Mouse (Mus musculus) embryo, embryonic 10.5 days (tissue): ENCODE results near the gene R3hcc1l.

Source experiments
- DNase-seq: peaks from one replicate; pipeline ENCODE4 v3.0.0-alpha.2; 2015; ENCODE audit warnings: low spot score

R3hcc1l gene

GRCm38 (mm10) chr19:42518620-42519310, at the start of gene R3hcc1l:
Gene R3hcc1l, plus strand, starts transcription at chr19:42518759.
- peak; percentile 95 for DNase-seq

GRCm38 (mm10) chr19:42471571-42471970, 47.0 kb upstream of the R3hcc1l start:
- no peak for DNase-seq

DNA sequence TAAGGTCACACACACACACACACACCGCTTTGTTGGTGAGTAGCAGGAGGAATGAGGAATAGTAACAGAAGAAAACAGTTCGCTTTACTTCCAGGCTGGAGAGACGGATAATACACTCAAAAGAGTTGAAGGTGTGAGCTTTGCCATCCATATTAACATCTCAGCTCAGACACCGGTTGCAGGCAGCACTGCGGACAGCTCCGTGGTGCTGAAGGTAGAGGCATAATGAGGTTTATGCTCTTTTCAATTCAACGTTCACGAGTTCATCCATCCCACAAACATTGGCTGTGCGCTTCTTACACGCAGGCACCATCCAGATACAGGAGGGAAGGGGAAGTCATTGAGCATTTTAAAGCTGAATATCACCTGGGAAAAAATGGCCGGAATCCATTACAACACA, 45.7 kb upstream of the R3hcc1l start:
- DNase-seq = peak; percentile 72

DNA sequence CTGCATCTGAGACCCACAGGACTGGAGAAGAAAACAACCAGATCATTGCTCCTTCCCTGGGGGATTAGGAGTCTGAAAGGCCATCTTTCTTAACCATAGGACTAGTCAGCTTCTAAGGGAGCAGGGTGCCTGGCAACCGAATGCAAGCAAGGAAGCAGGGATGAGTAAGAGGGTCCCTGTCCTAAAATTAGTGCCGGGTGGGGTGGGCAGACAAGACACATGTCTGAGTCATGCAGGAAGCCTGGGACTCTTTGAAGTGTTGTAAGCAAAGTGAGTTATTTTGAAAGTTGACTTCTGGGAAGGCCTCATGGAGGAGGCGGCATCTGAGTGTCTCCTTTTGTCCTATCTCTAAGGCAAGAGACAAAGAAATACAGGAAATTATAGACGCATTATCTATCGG, 40.8 kb upstream of the R3hcc1l start:
- no peak for DNase-seq

- no peak for DNase-seq
These were observed 40.3 kb upstream of the R3hcc1l start for GRCm38 (mm10) chr19:42478303-42478702.

DNA sequence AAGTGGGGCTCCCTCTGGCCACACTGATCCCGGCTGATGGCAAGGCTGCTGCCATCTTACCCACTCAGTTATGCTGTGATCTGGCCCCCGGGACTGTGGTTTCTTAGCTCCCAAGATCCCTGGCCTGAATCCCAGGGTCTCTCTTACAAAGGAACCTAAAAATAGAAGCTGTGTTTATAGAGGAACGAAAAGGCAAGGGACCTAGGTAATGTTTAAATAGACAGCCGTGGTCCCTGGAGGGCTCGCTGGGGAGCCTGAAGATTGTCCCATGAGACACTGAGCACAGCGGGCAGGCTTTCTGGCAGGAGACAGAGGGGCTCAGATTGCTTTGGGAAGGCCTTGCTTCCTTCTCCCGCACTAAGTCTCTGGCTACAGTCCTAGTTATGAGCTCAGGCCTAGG, 33.1 kb upstream of the R3hcc1l start:
- DNase-seq = no peak

GRCm38 (mm10) chr19:42487261-42487660, 31.3 kb upstream of the R3hcc1l start:
- no peak for DNase-seq

DNA sequence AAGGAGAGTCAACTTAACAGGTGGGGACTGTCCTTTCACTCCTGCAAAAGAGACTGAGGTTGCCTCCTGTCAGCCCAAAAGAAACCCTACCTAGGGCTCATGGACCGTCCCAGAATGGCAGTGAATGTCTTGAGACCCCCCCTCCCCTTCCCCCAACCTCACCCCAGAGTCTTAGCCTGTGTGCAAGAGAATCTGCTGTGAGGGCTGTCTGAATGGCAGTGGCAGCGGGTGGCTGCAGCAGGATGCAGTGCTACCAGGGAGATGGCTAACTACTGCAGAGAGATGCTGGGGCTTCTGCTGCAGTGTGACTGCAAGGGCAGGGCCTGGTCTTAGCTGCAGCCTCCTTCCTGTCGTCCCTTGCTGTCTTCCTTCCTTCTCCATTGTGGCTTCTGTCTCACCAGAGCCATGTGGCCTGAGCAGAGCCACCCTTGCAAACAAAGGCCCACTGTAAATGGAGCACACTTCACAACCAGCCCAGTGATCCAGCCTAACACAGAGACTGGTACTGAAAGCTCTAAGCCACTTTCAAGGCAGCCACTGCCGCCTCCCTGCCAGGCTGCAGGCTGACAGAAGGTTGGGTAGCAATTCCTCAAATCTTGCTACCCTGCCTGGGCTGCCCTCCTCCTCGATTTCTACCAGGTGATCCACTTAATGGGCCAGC, 25.2 kb upstream of the R3hcc1l start:
- no peak for DNase-seq

DNA sequence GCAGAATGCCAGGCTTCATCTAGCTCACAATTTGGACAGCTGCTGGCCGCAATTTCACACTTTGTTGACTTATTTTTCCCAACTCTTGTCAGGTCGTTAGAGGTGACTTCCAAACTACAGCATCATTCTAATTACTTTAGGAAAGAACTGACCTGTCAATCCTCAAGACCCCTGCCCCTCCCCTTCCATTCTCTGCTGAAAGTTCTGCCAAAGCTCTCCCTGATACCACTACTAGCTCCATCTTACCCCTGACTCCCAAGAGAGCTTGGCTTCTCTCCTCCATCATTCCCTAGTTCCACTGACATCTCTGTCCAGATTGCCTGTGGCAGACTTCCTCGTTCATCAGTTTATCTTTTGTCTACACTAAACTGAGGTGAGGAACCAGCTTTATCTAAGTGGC, 14.4 kb upstream of the R3hcc1l start:
- no peak for DNase-seq

GRCm38 (mm10) chr19:42509625-42510024, 8.9 kb upstream of the R3hcc1l start:
- no peak for DNase-seq

DNA sequence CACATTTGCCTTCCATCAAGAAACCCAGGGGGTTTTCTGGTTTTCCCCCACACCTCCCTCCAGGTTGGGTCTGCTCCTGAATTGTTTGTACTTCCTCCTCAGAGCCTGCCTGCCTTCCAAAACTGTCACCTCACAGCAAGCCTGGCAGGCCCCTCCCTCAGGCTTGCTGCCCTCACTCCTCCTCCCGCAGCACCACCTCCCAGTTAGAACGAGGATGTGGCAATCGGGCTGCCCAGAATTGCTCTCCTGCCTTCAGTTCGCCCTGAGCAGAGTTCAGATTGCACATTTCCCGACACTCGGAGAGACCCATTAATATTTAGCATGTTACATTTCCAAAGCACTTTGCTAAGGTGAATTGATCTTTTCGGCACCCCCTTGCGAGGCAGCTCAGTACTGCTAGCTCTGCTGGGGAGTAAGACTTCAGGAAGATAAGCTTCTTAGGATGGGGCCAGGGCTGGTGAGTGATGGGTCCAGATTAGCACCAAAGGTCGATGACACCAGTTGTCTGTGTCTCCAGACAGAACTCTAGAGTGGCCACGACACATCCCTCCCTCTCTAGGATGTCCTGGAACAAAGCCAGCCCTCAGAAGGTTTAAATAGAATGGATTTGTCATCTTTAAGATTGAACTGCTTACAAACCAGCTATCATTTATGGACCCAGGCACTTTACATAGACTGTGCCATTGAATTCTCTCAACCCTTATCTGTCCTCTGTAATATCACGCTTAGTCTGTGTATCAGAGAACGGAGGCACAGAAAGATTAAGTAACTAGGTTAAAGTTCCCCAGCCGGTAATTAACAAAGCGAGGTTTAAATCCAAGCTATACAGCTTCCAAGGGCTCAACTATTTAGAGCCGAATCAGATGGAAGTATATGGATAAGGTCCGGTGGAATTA, 8.0 kb upstream of the R3hcc1l start:
- no peak for DNase-seq

GRCm38 (mm10) chr19:42515656-42516055, 2.9 kb upstream of the R3hcc1l start:
- DNase-seq = no peak

- no peak for DNase-seq
These were observed 2.4 kb upstream of the R3hcc1l start for GRCm38 (mm10) chr19:42516121-42516520.

DNA sequence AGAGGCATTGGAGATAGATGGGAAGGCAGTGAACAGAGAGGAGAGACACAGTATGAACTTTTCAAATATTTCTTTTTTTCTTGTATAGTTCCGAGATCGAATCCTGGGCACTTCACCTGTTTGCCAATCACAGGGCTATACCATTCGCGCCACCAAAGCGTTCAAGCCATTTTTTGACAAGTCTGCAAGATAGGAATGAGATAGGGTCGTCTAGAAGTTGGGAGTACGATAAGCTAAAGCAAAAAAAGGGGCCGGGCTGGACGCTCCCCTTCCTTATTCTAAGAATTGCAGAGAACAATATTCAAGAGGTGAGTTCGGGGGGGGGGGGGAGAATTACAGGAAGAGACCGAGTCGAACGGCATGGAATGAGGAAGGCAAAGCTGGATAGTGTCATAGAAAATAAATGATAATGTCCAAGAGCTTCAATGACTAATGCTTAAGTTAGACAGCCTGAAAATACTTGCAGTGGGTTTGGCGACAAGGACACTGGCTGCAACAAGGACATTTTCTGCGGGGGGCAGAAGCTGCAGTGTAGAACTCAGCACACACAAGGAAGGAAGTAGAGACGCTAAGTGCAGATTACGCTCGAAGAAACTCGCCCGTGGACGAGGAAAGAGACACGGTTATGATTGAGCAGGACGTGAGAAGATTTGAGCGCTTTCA, 471 bp upstream of the R3hcc1l start:
- DNase-seq = no peak

DNA sequence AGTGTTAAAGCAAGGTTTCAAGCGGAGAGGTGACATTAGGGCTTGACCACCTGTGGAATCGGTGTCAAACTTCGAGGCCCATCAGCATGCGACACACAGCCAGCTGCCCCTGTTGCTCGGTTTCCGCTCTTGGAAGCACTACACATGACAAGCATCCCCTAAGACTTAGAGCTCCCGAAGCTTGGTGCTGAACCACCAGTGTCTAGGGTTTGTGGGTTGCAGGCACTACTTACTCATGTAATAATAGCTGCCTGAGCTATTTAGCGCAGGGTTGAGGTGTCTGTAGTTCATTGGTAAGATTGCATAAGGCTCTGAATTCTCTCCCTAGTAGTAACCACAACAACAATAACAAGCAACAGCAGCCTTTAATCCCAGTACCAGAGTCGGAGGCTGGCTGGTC, 1.2 kb downstream of the R3hcc1l start:
- DNase-seq = no peak

DNA sequence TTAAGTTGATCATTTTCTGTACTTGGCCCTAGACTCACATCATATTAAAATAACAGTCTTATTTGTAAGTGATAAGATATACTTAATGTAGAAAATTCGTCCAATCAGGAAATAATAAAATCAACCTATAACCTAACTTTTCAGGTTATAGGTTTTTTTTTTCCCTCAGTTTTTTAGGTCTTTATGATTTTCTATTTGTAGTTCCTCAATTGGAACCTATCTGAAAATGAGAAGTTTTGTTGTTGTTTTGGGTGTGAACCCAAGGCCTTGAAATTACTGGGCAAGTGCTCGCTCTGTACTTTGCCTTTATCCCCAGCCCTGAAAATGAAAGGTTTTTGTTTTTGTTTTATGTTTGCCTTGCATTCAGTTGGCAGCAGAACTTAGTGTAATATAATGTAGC, 6.1 kb downstream of the R3hcc1l start:
- no peak for DNase-seq

DNA sequence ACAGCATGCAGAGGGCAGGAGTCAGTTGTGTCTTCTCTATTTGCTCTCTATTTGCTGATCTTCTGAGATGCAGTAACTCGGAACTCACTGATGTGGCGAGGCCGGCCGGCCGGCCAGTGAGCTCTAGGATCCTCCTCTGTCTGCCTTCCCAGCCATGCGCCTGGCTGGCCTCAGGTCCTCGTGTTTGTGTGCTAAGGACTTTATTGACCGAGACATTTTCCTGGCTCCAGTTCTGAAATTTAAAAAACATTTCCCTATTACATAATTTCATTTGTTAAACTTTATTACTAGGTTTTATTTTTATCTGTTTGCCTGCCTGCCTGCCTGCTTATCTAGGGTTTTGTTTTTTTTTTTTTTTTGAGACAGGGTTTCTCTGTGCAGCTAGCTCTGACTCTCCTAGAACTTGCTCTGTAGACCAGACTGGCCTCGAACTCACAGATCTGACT, 11.5 kb downstream of the R3hcc1l start:
- DNase-seq = no peak

GRCm38 (mm10) chr19:42534427-42534826, 15.9 kb downstream of the R3hcc1l start:
- DNase-seq = no peak

GRCm38 (mm10) chr19:42537600-42537999, 19.0 kb downstream of the R3hcc1l start:
- no peak for DNase-seq

DNA sequence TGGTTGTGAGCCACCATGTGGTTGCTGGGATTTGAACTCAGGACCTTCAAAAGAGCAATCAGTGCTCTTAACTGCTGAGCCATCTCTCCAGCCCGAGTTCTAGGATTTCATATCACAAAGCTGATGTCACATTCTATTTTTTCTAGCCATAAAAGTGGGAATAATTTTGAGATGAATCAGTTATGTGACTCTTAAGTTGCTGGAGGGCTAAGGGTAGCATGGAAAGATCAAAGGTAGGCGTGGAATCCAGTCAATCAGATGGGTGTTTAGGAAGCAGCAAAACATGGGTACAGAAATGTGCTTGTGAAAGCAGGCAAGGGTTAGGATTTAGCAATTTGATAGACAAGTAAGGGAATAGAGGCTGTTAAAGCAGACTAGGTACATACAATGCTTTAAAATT, 20.4 kb downstream of the R3hcc1l start:
- DNase-seq = no peak

GRCm38 (mm10) chr19:42539414-42540189, 21.0 kb downstream of the R3hcc1l start:
- DNase-seq = peak; percentile 17
